Mouse (Mus musculus) frontal cortex, postnatal 14 days (tissue): ENCODE measurements around the gene 9530077C05Rik.
"Not testable (repeated sequence)": the region's sequence is repeated elsewhere in the genome, so short reads cannot be mapped to it uniquely, and the experiment has no call there.

Experiments
- DNase-seq, 2 experiments: peaks; one replicate each; pipeline ENCODE4 v3.0.0; 2022; ENCODE audit warnings: low spot score in 2 of 2

9530077C05Rik gene

DNA sequence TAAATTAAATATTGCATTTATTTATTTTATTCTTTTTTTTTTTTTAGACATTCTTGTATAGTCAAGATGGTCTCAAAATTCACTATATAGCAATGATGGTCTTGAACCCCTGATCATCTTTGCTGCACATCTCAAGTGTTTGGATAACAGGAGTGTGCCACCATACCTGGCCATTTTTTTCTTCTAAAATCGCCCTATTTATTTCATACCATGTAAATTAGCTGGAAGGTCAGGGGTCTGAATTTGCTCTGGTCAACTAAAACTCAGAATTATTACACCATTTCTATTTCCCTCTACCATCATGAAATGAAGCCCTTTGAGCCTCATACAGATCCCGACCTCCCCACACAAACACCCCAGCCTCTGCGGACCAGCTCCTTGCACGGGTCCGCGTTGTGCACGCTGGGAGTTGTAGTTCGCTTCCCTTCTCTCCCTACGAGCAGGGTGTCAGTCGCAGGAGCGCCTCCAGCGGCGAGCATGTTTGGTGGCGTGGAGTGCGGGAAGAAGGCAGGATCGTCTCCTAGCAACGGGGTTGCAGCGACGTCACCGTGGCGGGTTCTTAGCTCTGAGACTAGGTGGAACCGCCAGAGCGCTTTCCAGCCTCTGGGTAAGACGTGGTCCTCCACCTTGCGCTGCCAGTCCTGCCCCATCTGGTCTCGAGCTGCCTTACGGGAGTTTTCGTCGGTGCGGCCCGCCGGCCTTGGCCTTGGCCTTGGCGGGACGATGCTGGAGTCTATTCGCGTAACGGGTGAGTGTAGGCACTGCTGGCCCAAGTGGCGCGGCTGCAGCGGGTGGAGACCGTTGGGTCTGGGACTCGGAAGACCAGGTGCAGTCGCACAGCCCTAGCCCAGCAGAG lies at the start of gene 9530077C05Rik:
9530077C05Rik (plus strand) TSS at position 512 of the 856 bp plus-strand sequence.
- DNase-seq: peak; percentile 96

DNA sequence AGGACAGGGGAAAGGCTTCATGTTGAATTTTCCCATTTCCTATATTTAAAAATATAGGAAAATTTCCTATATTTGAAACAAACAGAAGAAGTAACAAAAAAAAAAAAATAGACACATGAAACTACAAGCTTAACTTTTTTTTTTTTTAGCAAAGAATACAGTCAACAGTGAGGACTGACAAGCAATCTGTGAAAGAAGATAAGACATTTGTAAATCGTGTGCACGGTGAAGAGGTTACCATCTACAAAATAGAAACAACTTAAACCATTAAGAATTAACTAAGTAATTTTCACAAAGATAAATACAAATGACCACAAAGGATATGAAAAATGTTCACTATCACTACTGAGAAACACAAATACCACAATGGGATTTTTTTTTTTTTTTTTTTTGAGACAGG lies 45.1 kb upstream of the 9530077C05Rik start:
- no peak for DNase-seq

DNA sequence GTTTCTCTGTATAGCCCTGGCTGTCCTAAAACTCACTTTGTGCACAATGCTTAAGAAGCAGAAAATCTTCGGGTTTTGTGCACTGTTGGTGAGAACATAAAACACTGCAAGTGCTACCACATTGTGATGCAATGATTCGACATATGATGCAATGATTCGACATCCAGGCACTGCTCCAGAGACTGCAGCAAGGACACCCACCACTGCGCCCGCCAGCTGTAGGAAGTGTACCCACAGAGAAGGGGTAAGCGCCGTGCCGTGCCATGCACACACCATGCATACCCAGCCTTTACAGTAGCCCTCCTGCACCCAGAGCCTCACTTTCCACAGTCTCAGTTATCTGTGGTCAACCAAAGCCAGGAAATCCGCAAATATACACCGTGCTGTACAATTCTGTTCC lies 44.7 kb upstream of the 9530077C05Rik start:
- no peak for DNase-seq

DNA sequence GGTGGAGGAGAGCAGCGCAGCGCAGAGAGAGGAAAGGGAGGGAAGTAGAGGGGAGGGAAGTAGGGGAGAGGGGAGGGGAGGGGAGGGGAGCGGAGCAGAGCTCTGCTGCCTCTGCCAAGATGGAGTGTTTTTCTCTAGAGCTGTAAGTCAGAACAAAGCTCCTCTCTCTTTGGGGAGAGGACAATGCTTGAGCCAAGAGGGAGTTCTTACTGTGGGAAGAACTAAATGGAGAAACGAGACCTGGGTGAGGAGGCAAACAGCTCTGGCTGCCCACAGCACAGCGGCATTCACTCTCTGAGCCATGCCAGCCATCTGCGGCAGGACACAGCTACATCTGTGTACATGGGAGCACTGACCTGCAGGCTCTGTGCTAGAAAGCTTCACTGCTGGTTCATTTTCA lies 43.3 kb upstream of the 9530077C05Rik start:
- DNase-seq: no peak

DNA sequence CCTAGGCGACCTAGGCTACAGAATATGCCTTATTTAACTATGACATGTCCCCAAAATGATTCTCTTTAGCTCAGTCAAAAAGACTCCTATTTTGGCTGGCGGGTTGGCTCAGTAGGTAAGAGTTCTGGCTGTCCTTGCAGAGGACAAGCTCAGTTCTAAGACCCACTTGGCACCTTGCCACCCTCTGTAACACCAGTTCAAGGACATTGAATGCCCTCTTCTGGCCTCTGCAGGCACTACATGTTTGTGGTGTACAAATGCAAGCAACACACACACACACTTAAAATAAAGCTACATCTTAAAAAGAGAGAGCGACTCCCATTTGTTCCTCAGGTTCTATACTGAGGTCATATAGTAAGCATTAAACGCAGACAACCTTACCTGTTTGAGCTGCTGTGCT lies 38.6 kb upstream of the 9530077C05Rik start:
- DNase-seq: no peak

DNA sequence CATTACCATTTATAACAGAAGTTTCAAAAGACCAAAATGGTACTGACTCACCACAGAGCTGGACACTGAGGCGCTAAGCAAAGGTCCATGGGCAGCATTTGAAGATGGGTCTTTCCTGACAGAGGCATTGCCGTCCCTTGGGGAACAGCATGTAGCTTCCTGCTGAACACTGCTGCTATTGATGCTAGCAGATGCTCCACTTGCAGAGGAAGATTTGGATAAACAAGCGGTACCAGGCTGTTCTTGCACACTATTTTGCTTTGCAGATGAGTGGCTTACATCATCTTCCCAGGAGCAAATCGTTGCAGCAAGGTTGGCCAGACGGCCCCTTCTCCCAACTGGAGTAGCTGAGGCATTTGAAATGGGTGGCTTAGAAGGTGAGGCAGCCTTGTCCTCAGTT lies 35.2 kb upstream of the 9530077C05Rik start:
- no peak for DNase-seq

DNA sequence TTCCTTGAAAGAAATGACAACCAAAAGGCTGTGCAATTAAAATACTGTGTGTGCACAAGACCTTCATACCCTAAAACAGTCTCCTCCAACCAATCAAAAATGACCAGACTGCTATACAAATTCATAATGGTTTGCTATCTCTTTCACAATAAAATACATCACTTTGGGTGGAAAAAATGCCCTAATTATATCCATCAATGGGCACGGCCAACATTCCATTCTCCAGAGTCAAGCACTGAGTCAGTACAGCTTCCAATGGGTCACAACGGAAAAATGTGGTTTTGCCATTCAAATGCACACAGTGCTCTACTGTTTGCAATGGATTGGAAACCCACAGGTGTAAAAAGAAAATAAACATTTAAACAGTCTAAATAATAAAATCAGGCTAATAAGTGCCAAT lies 25.4 kb upstream of the 9530077C05Rik start:
- DNase-seq: no peak

DNA sequence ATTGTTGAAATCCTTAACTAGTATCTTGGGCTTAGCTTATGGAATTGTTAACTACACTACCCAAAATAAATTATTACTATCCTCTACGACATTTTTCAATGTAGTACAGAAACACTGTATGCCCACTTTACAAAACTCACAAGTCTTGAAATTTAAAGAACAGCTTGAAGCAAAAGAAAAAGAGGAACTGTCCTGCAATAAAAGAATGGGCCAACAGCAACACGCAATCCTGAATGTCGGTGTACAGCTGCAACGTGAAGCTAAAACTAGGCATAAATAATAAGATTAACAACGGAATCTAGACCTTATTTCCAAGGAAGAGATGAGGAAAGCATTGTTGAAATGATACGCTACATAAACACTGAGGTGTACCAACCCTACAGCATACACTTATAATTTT lies 23.4 kb upstream of the 9530077C05Rik start:
- DNase-seq: no peak

DNA sequence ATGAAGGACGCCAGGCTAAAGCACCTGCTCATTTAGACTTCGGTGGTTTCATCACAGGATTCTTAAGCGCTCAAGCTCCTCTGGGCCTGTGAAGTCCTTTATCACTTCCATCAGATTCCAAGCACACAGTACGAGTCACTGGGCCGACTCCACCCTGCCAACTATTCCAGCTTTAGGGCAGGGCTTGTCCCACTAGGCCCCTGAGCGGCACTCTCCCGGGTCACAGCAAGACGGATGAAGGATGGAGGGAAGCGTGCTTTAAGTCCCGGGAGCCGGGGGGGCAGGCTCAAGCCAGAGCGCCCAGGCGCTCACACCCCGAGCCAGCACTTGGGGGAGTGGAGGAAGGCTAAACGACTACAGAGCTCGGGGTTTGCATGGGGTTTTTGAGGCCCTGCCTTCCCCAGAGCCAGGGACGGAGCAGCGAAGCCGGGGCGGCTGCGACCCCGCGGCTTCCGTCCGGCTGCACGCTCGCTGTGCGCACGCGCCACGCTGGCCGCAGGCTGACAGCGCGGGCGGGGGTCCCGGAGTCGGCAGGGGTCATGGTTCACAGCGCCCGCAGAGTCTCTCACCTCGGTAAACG lies 22.8 kb upstream of the 9530077C05Rik start:
- DNase-seq: no peak

DNA sequence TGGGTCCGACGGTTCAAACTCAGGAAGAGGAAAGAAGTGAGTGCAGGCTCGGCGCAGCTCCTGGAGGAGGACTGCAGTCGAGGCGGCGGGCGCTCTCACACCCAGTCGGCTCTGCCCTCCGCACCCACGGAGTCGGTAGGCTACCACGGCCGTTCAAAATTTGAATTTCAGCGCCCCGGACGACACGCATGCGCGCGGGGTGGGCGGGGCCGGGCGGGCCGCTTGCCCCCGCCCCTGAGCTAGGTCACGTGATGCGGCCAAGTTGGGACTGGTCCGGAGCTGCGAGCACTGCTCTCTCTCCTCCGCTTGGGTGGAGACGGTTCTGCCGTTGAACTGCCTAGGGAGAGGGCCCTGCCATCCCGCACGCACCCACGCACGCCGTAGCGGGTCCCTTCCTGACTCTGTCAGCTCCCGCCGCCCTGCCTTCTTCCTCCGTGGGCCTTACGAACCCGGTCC lies 22.3 kb upstream of the 9530077C05Rik start, which contains the start of gene Anln:
Anln (minus strand) TSS at position 168 of the 456 bp plus-strand sequence.
- peak; percentile 67 to 74 for DNase-seq

DNA sequence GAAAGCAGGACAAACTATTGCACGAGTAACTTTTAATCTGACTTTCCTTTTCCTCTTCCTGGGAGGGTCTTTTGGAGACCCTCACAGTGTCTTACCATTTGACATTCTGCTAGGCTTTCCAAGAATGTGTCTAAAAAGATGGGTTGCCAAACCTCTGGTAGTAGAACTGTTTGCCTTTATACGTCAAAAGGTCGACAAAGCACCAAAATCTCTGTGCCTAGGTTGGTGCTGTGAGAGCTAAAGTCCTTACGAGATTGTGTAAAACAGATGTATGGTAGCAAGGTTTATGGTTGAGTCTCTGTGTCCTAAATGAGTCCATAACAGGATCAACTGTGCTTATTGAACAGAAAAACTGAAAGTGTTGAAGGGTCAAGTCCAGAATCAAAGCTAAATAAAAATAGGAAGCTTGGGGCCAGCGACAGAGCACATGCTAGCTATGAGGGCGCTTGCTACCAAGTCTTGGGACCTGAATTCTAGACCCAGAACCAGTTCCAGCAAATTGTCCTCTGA lies 21.5 kb upstream of the 9530077C05Rik start:
- DNase-seq: no peak

DNA sequence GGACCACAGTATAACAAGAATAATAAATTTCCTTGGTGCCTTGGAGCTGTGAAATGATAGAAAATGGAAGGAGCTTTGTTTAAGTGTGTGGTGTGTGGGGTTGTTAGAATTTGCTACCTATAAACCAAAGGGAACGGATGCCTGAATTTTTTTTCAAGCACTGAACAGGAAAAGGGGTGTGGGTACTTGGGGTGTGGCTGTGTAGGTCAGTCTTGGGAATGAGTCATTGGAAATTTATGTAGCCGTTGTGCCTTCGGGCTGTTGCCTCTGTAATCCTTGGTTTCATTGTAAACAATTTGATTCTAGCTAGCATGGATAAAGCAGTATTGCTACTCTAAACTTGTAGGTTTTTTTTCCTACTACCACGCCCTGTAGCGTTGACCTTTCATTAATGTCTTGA lies 20.9 kb upstream of the 9530077C05Rik start:
- no peak for DNase-seq

DNA sequence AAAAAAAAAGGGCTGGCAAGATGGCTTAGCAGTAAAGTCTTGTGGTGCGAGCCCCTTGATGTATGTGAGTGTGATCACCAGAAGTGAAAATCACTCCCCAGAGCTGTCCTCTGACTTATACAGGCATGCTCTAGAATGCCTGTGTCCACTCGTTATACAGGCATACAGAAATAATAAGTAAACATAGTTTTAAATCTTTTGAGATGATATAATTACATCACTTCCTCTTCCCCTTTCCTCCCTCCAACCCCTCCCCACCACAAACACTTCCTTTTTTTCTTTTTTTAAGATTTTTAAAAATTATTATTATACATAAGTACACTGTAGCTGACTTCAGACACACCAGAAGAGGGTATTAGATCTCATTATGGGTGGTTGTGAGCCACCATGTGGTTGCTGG lies 16.6 kb upstream of the 9530077C05Rik start:
- no peak for DNase-seq

DNA sequence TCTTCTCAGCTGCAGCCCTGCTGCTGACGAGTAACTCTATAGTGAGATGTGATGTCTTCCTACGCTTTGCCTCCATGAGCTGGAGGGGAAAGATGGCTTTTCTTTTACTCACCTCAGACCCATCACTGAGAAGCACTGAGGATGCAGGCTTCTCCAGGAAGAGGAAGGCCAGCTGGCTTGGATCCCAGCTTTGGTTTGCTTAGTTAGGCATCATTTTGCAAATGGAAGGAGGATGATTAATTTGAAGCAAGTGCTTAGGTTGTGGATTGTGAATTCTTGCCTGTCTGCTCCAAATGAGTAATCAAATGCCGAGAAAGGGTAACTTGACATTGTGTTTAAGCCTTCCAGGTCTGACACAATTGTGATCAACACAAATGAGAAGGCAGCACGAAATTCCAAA lies 12.3 kb upstream of the 9530077C05Rik start:
- DNase-seq: no peak

DNA sequence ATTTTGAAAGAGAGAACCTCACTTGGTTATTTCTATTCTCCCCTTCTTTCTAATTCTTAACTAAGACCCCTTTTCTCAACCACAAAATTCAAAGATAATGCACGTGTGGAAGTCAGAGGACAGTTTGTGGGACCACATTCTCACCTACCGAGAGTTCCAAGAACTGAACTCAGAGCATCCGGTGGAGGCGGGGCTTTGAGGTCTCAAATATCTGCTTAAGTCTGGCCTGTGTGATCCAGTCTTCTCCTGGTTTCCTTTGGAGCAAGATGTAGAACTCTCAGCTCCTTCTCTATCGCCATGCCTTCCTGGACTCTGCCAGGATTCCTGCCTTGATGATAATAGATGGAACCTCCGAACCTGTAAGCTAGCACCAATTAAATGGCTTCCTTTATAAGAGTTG lies 9.3 kb upstream of the 9530077C05Rik start:
- no peak for DNase-seq

DNA sequence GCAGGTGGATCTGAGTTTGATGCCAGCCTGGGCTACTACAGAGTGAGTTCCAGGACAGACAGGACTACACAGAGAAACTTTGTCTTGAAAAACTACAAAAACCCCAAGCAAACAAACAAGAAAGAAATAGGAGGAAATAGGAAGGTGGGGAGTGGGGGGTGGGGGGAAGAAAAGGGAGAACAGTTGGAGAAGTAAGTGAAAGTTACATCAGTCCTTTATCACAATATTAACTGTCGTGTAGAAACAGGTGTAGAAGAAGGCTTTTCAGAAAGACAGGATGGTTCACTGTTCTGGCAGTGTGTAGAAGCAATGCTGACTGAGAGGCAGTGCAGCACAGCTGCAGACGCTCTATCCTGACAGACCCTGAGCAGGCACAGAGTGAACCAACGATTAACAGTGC lies 8.3 kb upstream of the 9530077C05Rik start:
- no peak for DNase-seq

DNA sequence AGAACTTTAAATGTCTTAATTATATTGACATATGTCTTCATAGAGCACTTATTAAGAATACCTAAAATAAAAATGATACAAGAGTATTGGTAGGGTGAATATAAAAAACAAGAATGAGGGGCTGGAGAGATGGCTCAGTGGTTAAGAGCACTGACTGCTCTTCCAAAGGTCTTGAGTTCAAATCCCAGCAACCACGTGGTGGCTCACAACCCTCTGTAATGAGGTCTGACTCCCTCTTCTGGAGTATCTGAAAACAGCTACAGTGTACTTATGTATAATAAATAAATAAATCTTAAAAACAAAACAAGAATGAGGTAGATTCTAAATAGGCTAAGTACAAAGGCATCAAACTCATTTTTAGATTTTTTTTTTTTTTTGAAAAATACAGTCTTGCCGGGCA lies 7.8 kb upstream of the 9530077C05Rik start:
- DNase-seq: not testable (repeated sequence)

DNA sequence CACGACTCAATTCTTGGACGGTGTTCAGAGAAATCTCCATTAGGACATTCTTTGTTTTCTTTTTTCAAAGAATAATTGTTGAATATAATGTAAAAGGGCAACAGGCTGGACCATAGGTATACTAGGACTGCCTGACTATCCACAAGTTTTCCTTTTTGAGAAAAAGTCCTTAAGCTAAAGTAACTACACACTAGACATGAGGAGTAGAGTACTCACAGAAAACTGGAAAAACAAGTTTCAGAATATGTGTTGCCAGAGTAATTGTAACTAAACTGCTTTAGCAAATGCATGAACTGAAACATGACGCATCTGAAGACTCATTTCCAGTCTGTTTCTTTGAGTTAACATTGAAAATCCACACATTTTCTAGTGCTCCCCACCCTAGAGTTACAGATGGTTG lies 5.9 kb upstream of the 9530077C05Rik start:
- DNase-seq: no peak

DNA sequence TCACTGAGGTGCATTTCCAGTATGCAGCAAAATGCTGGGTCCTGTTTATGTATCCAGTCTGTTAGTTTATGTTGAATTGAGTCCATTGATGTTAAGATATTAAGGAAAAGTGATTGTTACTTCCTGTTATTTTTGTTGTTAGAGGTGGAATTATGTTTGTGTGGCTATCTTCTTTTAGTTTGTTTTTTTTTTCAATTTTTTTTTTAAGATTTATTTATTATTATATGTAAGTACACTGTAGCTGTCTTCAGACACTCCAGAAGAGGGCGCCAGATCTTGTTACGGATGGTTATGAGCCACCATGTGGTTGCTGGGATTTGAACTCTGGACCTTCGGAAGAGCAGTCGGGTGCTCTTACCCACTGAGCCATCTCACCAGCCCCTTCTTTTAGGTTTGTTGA lies 3.7 kb upstream of the 9530077C05Rik start:
- DNase-seq: not testable (repeated sequence)

DNA sequence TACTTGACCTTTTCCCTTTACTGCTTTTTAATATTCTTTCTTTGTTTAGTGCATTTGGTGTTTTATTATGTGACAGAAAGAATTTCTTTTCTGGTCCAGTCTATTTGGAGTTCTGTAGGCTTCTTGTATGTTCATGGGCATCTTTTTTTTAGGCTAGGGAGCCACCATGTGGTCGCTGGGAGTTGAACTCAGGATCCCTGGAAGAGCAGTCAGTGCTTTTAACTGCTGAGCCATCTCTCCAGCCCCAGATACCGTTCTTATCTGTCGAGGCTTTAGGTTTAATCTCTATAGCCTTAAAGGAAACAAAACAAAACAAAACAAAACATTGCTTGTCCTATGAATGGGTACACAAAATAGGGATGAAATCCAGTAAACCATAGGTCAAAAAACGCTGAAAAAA lies 3.0 kb upstream of the 9530077C05Rik start:
- DNase-seq: not testable (repeated sequence)

DNA sequence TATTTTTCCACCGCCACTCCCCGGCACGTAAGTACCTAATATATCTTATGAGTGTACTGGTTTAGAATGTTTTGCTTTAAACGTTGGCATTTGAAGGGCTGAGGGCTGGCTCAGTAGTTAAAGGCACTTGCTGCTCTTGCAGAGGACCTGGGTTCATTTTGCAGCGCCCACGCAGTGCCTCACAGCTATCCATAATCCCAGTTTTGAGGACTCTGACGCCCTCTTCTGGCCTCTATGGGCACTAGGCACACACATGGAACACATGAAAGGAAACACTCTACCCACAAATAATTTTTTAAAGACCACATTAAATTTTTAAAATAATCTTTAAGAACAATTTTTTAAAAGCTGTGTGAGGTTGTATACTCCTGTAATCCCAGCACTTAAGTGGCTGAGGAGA lies 1.8 kb upstream of the 9530077C05Rik start:
- DNase-seq: no peak

DNA sequence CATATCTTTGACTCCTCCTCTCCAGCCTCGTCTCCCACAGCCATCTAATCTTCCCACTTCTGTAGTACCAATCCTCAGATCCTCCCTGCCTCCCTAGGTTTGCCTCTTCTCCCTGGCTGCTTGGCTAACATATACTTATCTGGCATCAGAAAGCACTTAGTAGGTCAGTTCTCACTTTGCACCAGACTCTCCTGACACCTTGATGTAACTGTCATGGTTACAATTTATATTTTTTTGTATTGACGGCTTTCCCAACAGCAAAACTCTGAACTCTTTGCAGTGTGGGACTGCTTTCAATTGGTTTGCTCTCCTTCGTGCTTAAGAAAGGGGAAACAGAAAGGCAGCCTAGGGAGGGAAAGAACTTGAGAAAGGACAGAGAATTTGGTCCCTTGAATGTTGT lies 4.9 kb downstream of the 9530077C05Rik start:
- no peak for DNase-seq

DNA sequence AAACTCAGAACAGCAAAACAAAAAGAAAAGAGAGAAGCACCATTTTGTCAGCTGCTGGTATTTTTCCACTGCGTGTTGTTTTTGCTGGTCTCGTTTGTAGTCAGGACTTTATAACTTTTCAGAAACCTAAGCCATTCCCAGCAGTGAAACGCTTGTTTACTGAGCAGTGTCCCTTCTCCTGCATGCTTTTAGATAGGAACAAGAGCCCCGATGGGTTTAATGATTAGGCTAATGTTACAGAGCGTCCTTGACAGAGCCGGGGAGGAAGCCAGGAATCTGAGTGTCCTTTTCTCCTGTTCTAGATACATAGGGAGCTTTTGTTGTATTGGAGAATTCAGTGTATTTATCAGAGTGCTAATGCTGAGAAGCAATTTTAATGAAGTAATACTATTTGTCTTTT lies 6.2 kb downstream of the 9530077C05Rik start:
- DNase-seq: no peak
